Mouse (Mus musculus) spleen, adult 2 months (tissue): ENCODE data around the gene Ank2. TPM values are rescaled to one million over a fixed set of nuclear protein-coding genes. Genes with fewer than 3 reads are reported as not detected.

Source experiments
- DNase-seq, 2 experiments: peaks; one replicate each; pipeline versions ENCODE4 v3.0.0 to v3.0.0-alpha.2; 2012 to 2021; ENCODE audit warnings: low spot score in 2 of 2, low read depth in 1 of 2
- H3K27ac ChIP-seq: fragments of 200-500 bp; 2 replicates; pipeline ENCODE4 v1.5.1; 2012; ENCODE audit warnings: low read length, inconsistent platforms; ENCODE audit not compliant: insufficient read depth
- H3K27me3 ChIP-seq: fragments of 200-500 bp; 2 replicates; pipeline ENCODE4 v1.6.1; 2012; ENCODE audit warnings: mild to moderate bottlenecking, moderate library complexity, low read length, inconsistent platforms; ENCODE audit not compliant: control insufficient read depth, insufficient read depth
- H3K36me3 ChIP-seq: fragments of 200-500 bp; 2 replicates; pipeline ENCODE4 v1.6.1; 2012; ENCODE audit warnings: mild to moderate bottlenecking, low read length, inconsistent platforms; ENCODE audit not compliant: control insufficient read depth, insufficient read depth
- H3K4me1 ChIP-seq: fragments of 200-500 bp; 2 replicates; pipeline ENCODE4 v1.6.1; 2011; ENCODE audit warnings: inconsistent platforms; ENCODE audit not compliant: control insufficient read depth, insufficient read depth, insufficient read length
- H3K4me3 ChIP-seq: fragments of 200-500 bp; 2 replicates; pipeline ENCODE4 v1.5.1; 2011; ENCODE audit warnings: mild to moderate bottlenecking, inconsistent platforms; ENCODE audit not compliant: insufficient read depth, insufficient read length; ENCODE audit errors: extremely low read depth
- CTCF ChIP-seq: fragments of 200-500 bp; IDR thresholded peaks from 2 replicates; pipeline ENCODE4 v1.5.1; 2011; ENCODE audit warnings: mild to moderate bottlenecking, inconsistent platforms; ENCODE audit not compliant: insufficient read depth, insufficient read length, insufficient replicate concordance; ENCODE audit errors: extremely low read depth
- POLR2A ChIP-seq: fragments of 200-500 bp; IDR thresholded peaks from 2 replicates; pipeline ENCODE4 v1.6.1; 2011; ENCODE audit warnings: low read depth, low read length, inconsistent platforms
- WGBS: fragments of 180-500 bp; shearing (Covaris S2); methylation state at CpG from one replicate; pipeline ENCODE4 v1.1.7; 2018; 5-methylcytosine and 5-hydroxymethylcytosine counted together
- polyA plus RNA-seq: library from polyadenylated mRNA; depleted of rRNA; stranded (reverse); fragments of >200 nt; gene quantifications from 2 replicates; pipeline ENCODE4 v1.2.3, GENCODE M21; 2012

Gene Ank2
- polyA plus RNA-seq, 1 experiment = 2.1 TPM

- Histone ChIP-seq H3K36me3 (no peaks in the 10 kb centered on the region), H3K4me3 (no peak overlapping the region), H3K27ac (no peak overlapping the region), H3K27me3 (no peaks in the 10 kb centered on the region), H3K4me1 (no peaks in the 10 kb centered on the region)
- WGBS = 93% methylated on average over 12 of the region's 12 CpGs
- no peak for TF ChIP-seq CTCF
- TF ChIP-seq POLR2A = no peak
- no peak for DNase-seq
Observed at GRCm38 (mm10) chr3:127130167-127130770, 368.9 kb downstream of the Ank2 start.

- TF ChIP-seq CTCF (no peak), POLR2A (no peak)
- Histone ChIP-seq H3K36me3 (no peaks in the 10 kb centered on the region), H3K4me3 (no peak overlapping the region), H3K27me3 (no peaks in the 10 kb centered on the region), H3K4me1 (no peaks in the 10 kb centered on the region), H3K27ac (no peak overlapping the region)
- DNase-seq = no peak
- WGBS = 62% methylated on average over 1 of the region's 1 CpGs
Observed at GRCm38 (mm10) chr3:127129750-127130149, 369.4 kb downstream of the Ank2 start.

- H3K4me1 ChIP-seq = no peaks in the 10 kb centered on the region
- TF ChIP-seq POLR2A (no peak), CTCF (no peak)
- no peaks in the 10 kb centered on the region for H3K36me3 ChIP-seq
- H3K4me3 ChIP-seq = no peak overlapping the region
- H3K27me3 ChIP-seq = no peaks in the 10 kb centered on the region
- WGBS = 77% methylated on average over 1 of the region's 1 CpGs
- no peak overlapping the region for H3K27ac ChIP-seq
- DNase-seq = no peak
Observed at GRCm38 (mm10) chr3:127127611-127128010, 371.5 kb downstream of the Ank2 start.

- 74% methylated on average over 3 of the region's 3 CpGs for WGBS
- no peaks in the 10 kb centered on the region for H3K4me1 ChIP-seq
Observed at GRCm38 (mm10) chr3:127126220-127126619, 372.9 kb downstream of the Ank2 start.

GRCm38 (mm10) chr3:127124375-127124993 lies 374.7 kb downstream of the Ank2 start:
- Histone ChIP-seq H3K4me1 (no peaks in the 10 kb centered on the region), H3K4me3 (no peak overlapping the region), H3K36me3 (no peaks in the 10 kb centered on the region), H3K27ac (no peak overlapping the region), H3K27me3 (no peaks in the 10 kb centered on the region)
- DNase-seq = no peak
- 87% methylated on average over 10 of the region's 10 CpGs for WGBS
- TF ChIP-seq POLR2A (no peak), CTCF (no peak)

More at GRCm38 (mm10) chr3:127126220-127126619, 372.9 kb downstream of the Ank2 start:
- DNase-seq = no peak
- H3K36me3 ChIP-seq = no peaks in the 10 kb centered on the region
- no peak overlapping the region for H3K4me3 ChIP-seq
- H3K27me3 ChIP-seq = no peaks in the 10 kb centered on the region
- TF ChIP-seq CTCF (no peak), POLR2A (no peak)
- H3K27ac ChIP-seq = no peak overlapping the region

- no peak overlapping the region for H3K27ac ChIP-seq
- no peaks in the 10 kb centered on the region for H3K36me3 ChIP-seq
- DNase-seq = no peak
- peak overlapping the region; percentile 2 for H3K4me3 ChIP-seq
- H3K4me1 ChIP-seq = no peaks in the 10 kb centered on the region
- WGBS = 22% methylated on average over 8 of the region's 8 CpGs
- H3K27me3 ChIP-seq = no peaks in the 10 kb centered on the region
- no peak for TF ChIP-seq CTCF
- no peak for TF ChIP-seq POLR2A
Observed at GRCm38 (mm10) chr3:127123376-127123775, 375.8 kb downstream of the Ank2 start.

GRCm38 (mm10) chr3:127118777-127119176 lies 380.4 kb downstream of the Ank2 start:
- WGBS = 88% methylated on average over 4 of the region's 4 CpGs

More at GRCm38 (mm10) chr3:127118777-127119176, 380.4 kb downstream of the Ank2 start:
- Histone ChIP-seq H3K36me3 (no peaks in the 10 kb centered on the region), H3K27ac (no peak overlapping the region), H3K4me3 (no peak overlapping the region), H3K27me3 (no peaks in the 10 kb centered on the region), H3K4me1 (no peaks in the 10 kb centered on the region)
- DNase-seq = no peak
- no peak for TF ChIP-seq POLR2A
- no peak for TF ChIP-seq CTCF
